Mouse (Mus musculus) CH12.LX (cell line): Measurements from ENCODE around the gene Fbf1. TPM values are rescaled to one million over a fixed set of nuclear protein-coding genes. Genes with fewer than 3 reads are reported as not detected.
A peak's percentile ranks its signal among the peaks of the same experiment; 100 is the strongest.

Experiments used
- DNase-seq: peaks from one replicate; pipeline ENCODE4 v3.0.0-alpha.2; 2013; ENCODE audit errors: extremely low read depth
- H3K27ac ChIP-seq: 2 replicates; pipeline ENCODE4 v1.5.1; 2012; ENCODE audit warnings: low read depth, mild to moderate bottlenecking, control low read depth, moderate library complexity; ENCODE audit not compliant: insufficient read depth
- H3K27me3 ChIP-seq: replicated peaks from 2 replicates; pipeline ENCODE3; 2012; ENCODE audit warnings: inconsistent platforms
- H3K36me3 ChIP-seq, 2 experiments: replicated peaks in 1 of 2; 2 replicates each; pipeline versions ENCODE3 to v1.6.1; 2012; ENCODE audit warnings: inconsistent platforms in 1 of 2, low read length in 1 of 2, mild to moderate bottlenecking in 1 of 2, mixed read lengths in 1 of 2, moderate library complexity in 1 of 2; ENCODE audit not compliant: control insufficient read depth in 1 of 2, insufficient read depth in 1 of 2
- H3K4me1 ChIP-seq, 2 experiments: 2 replicates each; pipeline ENCODE4 v1.6.1; 2012; ENCODE audit warnings: inconsistent platforms in 1 of 2, moderate library complexity in 1 of 2; ENCODE audit not compliant: insufficient read depth in 2 of 2, control insufficient read depth in 1 of 2
- H3K4me2 ChIP-seq: 2 replicates; pipeline ENCODE4 v1.6.1; 2012; ENCODE audit warnings: low read depth, mild to moderate bottlenecking, control low read depth; ENCODE audit not compliant: poor library complexity, insufficient read depth, severe bottlenecking
- H3K4me3 ChIP-seq, 3 experiments: fragments of 150-350 bp in 1 of 3; sonication (generic) in 1 of 3; replicated peaks in 1 of 3; 2 replicates each; pipeline versions ENCODE3 to v1.5.1; 2011 to 2012; ENCODE audit warnings: low read depth in 2 of 3, low read length in 2 of 3, mild to moderate bottlenecking in 2 of 3, moderate library complexity in 2 of 3, control low read depth in 1 of 3, improper control_type of control experiment in 1 of 3, inconsistent platforms in 1 of 3, mixed read lengths in 1 of 3; ENCODE audit not compliant: poor library complexity in 1 of 3
- H3K79me2 ChIP-seq: replicated peaks from 2 replicates; pipeline ENCODE4 v1.6.1; 2012; ENCODE audit warnings: mild to moderate bottlenecking, moderate library complexity; ENCODE audit not compliant: control insufficient read depth, poor library complexity, insufficient read depth, severe bottlenecking; ENCODE audit errors: extremely low read depth
- H3K9ac ChIP-seq: 2 replicates; pipeline ENCODE4 v1.6.1; 2012; ENCODE audit warnings: low read depth, mild to moderate bottlenecking, control low read depth, moderate library complexity; ENCODE audit not compliant: insufficient read depth
- H3K9me3 ChIP-seq: replicated peaks from 2 replicates; pipeline ENCODE3; 2012; ENCODE audit warnings: low read length, inconsistent platforms, mixed read lengths
- CHD1 ChIP-seq: IDR thresholded peaks from 2 replicates; pipeline ENCODE4 v1.6.1; 2012; ENCODE audit warnings: low read depth, low read length, improper control_type of control experiment, inconsistent platforms
- E2F4 ChIP-seq: IDR thresholded peaks from 2 replicates; pipeline ENCODE4 v1.6.1; 2011; ENCODE audit warnings: low read depth, low read length, improper control_type of control experiment; ENCODE audit not compliant: insufficient replicate concordance
- ELF1 ChIP-seq: IDR thresholded peaks from 2 replicates; pipeline ENCODE4 v1.6.1; 2014; ENCODE audit warnings: low read depth, mild to moderate bottlenecking, inconsistent platforms, low read length, improper control_type of control experiment
- ETS1 ChIP-seq: conservative IDR thresholded peaks from 2 replicates; pipeline ENCODE4 v1.6.1; 2012; ENCODE audit warnings: low read depth, mild to moderate bottlenecking, inconsistent platforms, low read length, improper control_type of control experiment, moderate library complexity
- JUND ChIP-seq: conservative IDR thresholded peaks from 2 replicates; pipeline ENCODE4 v1.6.1; 2011; ENCODE audit warnings: low read depth, low read length, improper control_type of control experiment
- KAT2A ChIP-seq: IDR thresholded peaks from 2 replicates; pipeline ENCODE4 v1.6.1; 2012; ENCODE audit warnings: low read length, improper control_type of control experiment, inconsistent platforms; ENCODE audit not compliant: insufficient replicate concordance
- MAX ChIP-seq: IDR thresholded peaks from 2 replicates; pipeline ENCODE4 v1.6.1; 2011; ENCODE audit warnings: low read length, improper control_type of control experiment
- NELFE ChIP-seq: IDR thresholded peaks from 2 replicates; pipeline ENCODE4 v1.6.1; 2011; ENCODE audit warnings: low read depth, low read length, improper control_type of control experiment
- NRF1 ChIP-seq: IDR thresholded peaks from 2 replicates; pipeline ENCODE4 v1.6.1; 2014; ENCODE audit warnings: low read depth, mild to moderate bottlenecking, inconsistent platforms, low read length, improper control_type of control experiment, moderate library complexity
- PAX5 ChIP-seq: IDR thresholded peaks from 2 replicates; pipeline ENCODE4 v1.6.1; 2012; ENCODE audit warnings: low read length, inconsistent platforms, mixed read lengths
- USF1 ChIP-seq: IDR thresholded peaks from 2 replicates; pipeline ENCODE4 v1.6.1; 2014; ENCODE audit warnings: low read depth, mild to moderate bottlenecking, inconsistent platforms, low read length, improper control_type of control experiment
- dilution Hi-C: fragments of 300-500 bp; cut with MboI; formaldehyde crosslinking; loops from 2 replicates; pipeline ENCODE4 v1.14.3; 2020; ENCODE audit warnings: low sequenced_read_pairs; ENCODE audit not compliant: extremely low pct_unique_long_range_greater_than_20kb, extremely low pct_ligation_motif_present
- in situ Hi-C: fragments of 300-500 bp; cut with MboI; formaldehyde crosslinking; loops from 3 replicates; pipeline ENCODE4 v1.14.3; 2019; ENCODE audit warnings: low sequenced_read_pairs, low pct_ligation_motif_present, low pct_unique_long_range_greater_than_20kb, mixed read lengths
- polyA plus RNA-seq: library from polyadenylated mRNA; unstranded; fragments of >175 nt; gene quantifications from 2 replicates; pipeline ENCODE4 v1.2.1, GENCODE M21; 2012; ENCODE audit warnings: low read depth; ENCODE audit not compliant: insufficient read length
- total RNA-seq, 2 experiments: library from RNA; depleted of rRNA; stranded (reverse); fragments of 300-350 nt in 1 of 2; fragments of >200 nt in 1 of 2; gene quantifications; 2 replicates each; pipeline ENCODE4 v1.2.3; 2012 to 2014

Gene Fbf1
- total and polyA plus RNA-seq, 3 experiments, result 23.9 to 44.8 (median 39.0) TPM

DNA sequence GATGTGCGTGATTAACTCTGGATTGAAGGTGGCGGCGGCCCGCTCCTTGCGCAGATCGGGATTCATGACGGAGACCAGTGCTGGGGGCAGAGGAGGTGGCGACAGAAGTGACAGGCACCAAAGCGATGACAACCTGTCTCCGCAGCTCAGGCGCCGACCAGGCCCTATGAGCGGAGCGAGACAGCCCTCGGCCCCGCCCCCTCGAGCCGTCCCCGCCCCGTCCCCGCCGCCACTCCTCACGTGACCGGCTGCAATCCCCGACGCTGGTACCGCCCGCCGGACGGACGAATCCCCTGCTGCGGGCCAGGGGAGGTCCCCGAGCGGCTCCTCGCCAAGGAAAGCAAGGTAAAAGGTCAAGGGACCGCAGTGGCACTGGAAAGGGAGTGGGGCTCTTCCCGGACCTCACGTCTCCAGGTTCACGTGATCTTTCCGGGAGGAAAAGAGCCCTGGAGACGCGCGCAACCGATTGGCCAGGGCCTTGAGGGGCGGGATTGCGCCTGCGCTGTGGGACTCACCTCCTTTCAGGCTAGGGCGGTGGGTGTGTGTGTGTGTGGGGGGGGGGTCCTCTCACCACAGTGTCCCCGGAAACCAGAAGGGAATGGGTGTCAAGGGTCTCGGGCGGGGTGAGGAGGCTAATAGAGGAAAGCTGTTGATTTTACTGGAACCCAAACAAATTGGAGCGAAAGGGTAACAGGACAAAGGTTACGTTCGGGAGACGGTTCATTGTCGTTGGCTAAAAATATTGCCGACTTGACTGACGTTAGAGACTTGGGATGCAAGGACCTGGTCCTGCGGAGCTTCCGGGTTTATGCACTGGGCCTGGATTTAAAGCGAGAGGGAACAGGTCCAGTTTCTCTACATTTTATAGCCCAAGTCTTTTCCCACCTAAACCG is 30.9 kb upstream of the Fbf1 start, which contains the start of the genes Ten1 and Acox1 (continued):
- TF ChIP-seq USF1 (peak; percentile 93), ELF1 (peak; percentile 81), NELFE (peak; percentile 77), KAT2A (0 out of 2 replicates have a peak, but pooled peaks have one; percentile 12), PAX5 (no peak)

DNA sequence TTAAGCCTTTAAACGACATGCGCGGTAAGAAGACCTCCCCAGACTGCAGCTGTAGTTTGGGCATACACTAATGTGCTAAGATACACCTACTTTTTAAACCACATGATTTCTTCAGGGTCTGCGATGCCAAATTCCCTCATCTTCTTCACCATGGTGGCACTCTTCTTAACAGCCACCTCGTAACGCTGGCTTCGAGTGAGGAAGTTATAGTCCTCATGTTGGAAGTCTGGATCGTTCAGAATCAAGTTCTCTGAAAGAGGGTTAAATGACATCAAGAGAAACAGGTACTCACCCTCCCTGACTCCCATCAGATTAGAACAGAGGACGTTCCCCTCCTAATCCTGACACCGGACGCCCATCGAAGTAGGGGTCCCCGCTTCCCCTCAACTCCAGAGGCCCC is 30.2 kb upstream of the Fbf1 start:
- Histone ChIP-seq H3K4me2 (peak overlapping the region; percentile 57), H3K9ac (peak overlapping the region; percentile 94), H3K27me3 (no peaks in the 10 kb centered on the region), H3K27ac (0 out of 2 replicates have a peak overlapping the region, but pooled peaks have one; percentile 14), H3K79me2 (peaks cover 10% of the 10 kb centered on the region), H3K36me3 (peaks cover 0 to 20% of the 10 kb centered on the region in 2 experiments), H3K9me3 (no peaks in the 10 kb centered on the region), H3K4me3 (peak overlapping the region; percentile 73 to 77 (median 74)), H3K4me1 (peaks cover 14 to 40% of the 10 kb centered on the region in 2 experiments)
- dilution Hi-C loops (no loop called here), in situ Hi-C loops (no loop called here)
- DNase-seq, result peak; percentile 27
- TF ChIP-seq MAX (peak; percentile 56), NRF1 (peak; percentile 27; the same call in 1 of the 2 replicates), JUND (no peak)

DNA sequence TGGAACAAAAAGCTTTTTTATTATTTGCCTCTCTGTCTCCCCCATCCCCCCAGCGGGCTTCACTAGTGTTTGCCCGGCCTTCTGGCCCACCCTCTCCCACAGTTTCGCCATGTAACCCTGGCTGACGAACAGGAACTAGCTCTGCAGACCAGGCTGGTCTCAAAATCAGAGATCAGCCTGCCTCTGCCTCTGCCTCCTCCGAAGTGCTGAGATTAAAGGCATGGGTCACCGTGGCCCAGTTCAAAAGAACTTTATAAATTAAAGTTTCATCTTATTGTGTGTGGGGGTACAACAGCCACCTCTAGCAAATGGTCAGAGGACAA is 29.6 kb upstream of the Fbf1 start:
- peaks cover 14 to 40% of the 10 kb centered on the region in 2 experiments for H3K4me1 ChIP-seq
- peaks cover 10% of the 10 kb centered on the region for H3K79me2 ChIP-seq
- peak overlapping the region; percentile 64 for H3K4me2 ChIP-seq
- H3K9me3 ChIP-seq, result no peaks in the 10 kb centered on the region
- no peak overlapping the region for H3K27ac ChIP-seq
- H3K36me3 ChIP-seq, result peaks cover 0 to 20% of the 10 kb centered on the region in 2 experiments
- no peak for DNase-seq
- H3K4me3 ChIP-seq, result peak overlapping the region in 1 of 3 experiments; percentile 11
- no peaks in the 10 kb centered on the region for H3K27me3 ChIP-seq
- peak overlapping the region; percentile 27; the same call in 1 of the 2 replicates for H3K9ac ChIP-seq
- dilution Hi-C loops, result no loop called here
- TF ChIP-seq E2F4, result no peak
- no peak for TF ChIP-seq ETS1
- TF ChIP-seq CHD1, result no peak
- TF ChIP-seq, all 38 proteins: peak for 0
- in situ Hi-C loops, result no loop called here
